Mouse (Mus musculus) hindbrain, embryonic 12.5 days (tissue): ENCODE results near the gene Tmem129. TPM values are rescaled to one million over a fixed set of nuclear protein-coding genes. Genes with fewer than 3 reads are reported as not detected.

Source experiments
- ATAC-seq: fragments of 200-750 bp; cut with Nextera tagmentation; 2 replicates; pipeline ENCODE4 v1.8.0; 2017; ENCODE audit warnings: moderate TSS enrichment; ENCODE audit not compliant: low FRiP score
- H3K27ac ChIP-seq: fragments of 300-500 bp; sonication (generic); 2 replicates; pipeline ENCODE4 v1.5.1; 2016; ENCODE audit warnings: mild to moderate bottlenecking
- H3K27me3 ChIP-seq: fragments of 300-500 bp; sonication (generic); 2 replicates; pipeline ENCODE4 v1.6.1; 2016; ENCODE audit warnings: mild to moderate bottlenecking
- H3K36me3 ChIP-seq: fragments of 300-500 bp; sonication (generic); 2 replicates; pipeline ENCODE4 v1.6.1; 2016; ENCODE audit warnings: mild to moderate bottlenecking
- H3K4me1 ChIP-seq: fragments of 300-500 bp; sonication (generic); 2 replicates; pipeline ENCODE4 v1.6.1; 2016
- H3K4me2 ChIP-seq: fragments of 300-500 bp; sonication (generic); replicated peaks from 2 replicates; pipeline ENCODE4 v1.6.1; 2016; ENCODE audit warnings: mild to moderate bottlenecking
- H3K4me3 ChIP-seq: fragments of 300-500 bp; sonication (generic); 2 replicates; pipeline ENCODE4 v1.5.1; 2016; ENCODE audit warnings: mild to moderate bottlenecking
- H3K9ac ChIP-seq: fragments of 300-500 bp; sonication (generic); 2 replicates; pipeline ENCODE4 v1.6.1; 2016; ENCODE audit warnings: mild to moderate bottlenecking, moderate library complexity
- H3K9me3 ChIP-seq: fragments of 300-500 bp; sonication (generic); replicated peaks from 2 replicates; pipeline ENCODE4 v1.6.1; 2016; ENCODE audit warnings: mild to moderate bottlenecking
- WGBS: fragments of 180-500 bp; shearing (Covaris S2); methylation state at CpG from one replicate; pipeline ENCODE4 v1.1.7; 2016; 5-methylcytosine and 5-hydroxymethylcytosine counted together
- polyA plus RNA-seq: library from polyadenylated mRNA; unstranded; fragments of >200 nt; fragmentation: Nextera tagmentation; extraction: Ambion mirVana; gene quantifications from 2 replicates; pipeline ENCODE4 v1.2.1, GENCODE M21; 2016

The Tmem129 gene
- polyA plus RNA-seq, 1 experiment from 2014 or later = 33.8 TPM

GRCm38 (mm10) chr5:33696430-33696829 is 38.2 kb upstream of the Tmem129 start:
- 45% methylated on average over 5 of the region's 5 CpGs for WGBS

GRCm38 (mm10) chr5:33695718-33696121 is 37.5 kb upstream of the Tmem129 start:
- peaks cover 74% of the 10 kb centered on the region for H3K4me1 ChIP-seq
- H3K9me3 ChIP-seq = no peaks in the 10 kb centered on the region
- H3K4me3 ChIP-seq = peak overlapping the region; percentile 37
- WGBS = 2% methylated on average over 24 of the region's 24 CpGs
- H3K27ac ChIP-seq = peak overlapping the region; percentile 76
- no peaks in the 10 kb centered on the region for H3K36me3 ChIP-seq
- peak; percentile 18; the same call in 1 of the 2 replicates for ATAC-seq
- peak overlapping the region; percentile 61 for H3K9ac ChIP-seq
- peak overlapping the region; percentile 66 for H3K4me2 ChIP-seq
- H3K27me3 ChIP-seq = peaks cover 85% of the 10 kb centered on the region

More at GRCm38 (mm10) chr5:33696430-33696829, 38.2 kb upstream of the Tmem129 start:
- no peak for ATAC-seq
- H3K27me3 ChIP-seq = peaks cover 89% of the 10 kb centered on the region
- no peak overlapping the region for H3K4me3 ChIP-seq
- peak overlapping the region; percentile 66 for H3K4me2 ChIP-seq
- H3K9me3 ChIP-seq = no peaks in the 10 kb centered on the region
- no peak overlapping the region for H3K27ac ChIP-seq
- no peaks in the 10 kb centered on the region for H3K36me3 ChIP-seq
- H3K4me1 ChIP-seq = peaks cover 74% of the 10 kb centered on the region
- no peak overlapping the region for H3K9ac ChIP-seq

- peak overlapping the region; percentile 61 for H3K9ac ChIP-seq
- no peaks in the 10 kb centered on the region for H3K36me3 ChIP-seq
- H3K27me3 ChIP-seq = peaks cover 85% of the 10 kb centered on the region
- H3K27ac ChIP-seq = peak overlapping the region; percentile 76
- no peaks in the 10 kb centered on the region for H3K9me3 ChIP-seq
- peak; percentile 76 for ATAC-seq
- 1% methylated on average over 66 of the region's 71 CpGs for WGBS
- peak overlapping the region; percentile 37 for H3K4me3 ChIP-seq
- H3K4me2 ChIP-seq = peak overlapping the region; percentile 66
- H3K4me1 ChIP-seq = peaks cover 74% of the 10 kb centered on the region
Measured at GRCm38 (mm10) chr5:33694848-33695717, 36.9 kb upstream of the Tmem129 start.

- H3K27me3 ChIP-seq = peaks cover 85% of the 10 kb centered on the region
- peaks cover 74% of the 10 kb centered on the region for H3K4me1 ChIP-seq
- no peak overlapping the region for H3K9ac ChIP-seq
- peak overlapping the region; percentile 19; the same call in 1 of the 2 replicates for H3K27ac ChIP-seq
- ATAC-seq = no peak
- no peak overlapping the region for H3K4me2 ChIP-seq
- H3K4me3 ChIP-seq = no peak overlapping the region
- H3K9me3 ChIP-seq = no peaks in the 10 kb centered on the region
- 33% methylated on average over 9 of the region's 9 CpGs for WGBS
- H3K36me3 ChIP-seq = no peaks in the 10 kb centered on the region
Measured at GRCm38 (mm10) chr5:33694461-33694847, 36.2 kb upstream of the Tmem129 start.

GRCm38 (mm10) chr5:33692393-33692792 is 34.2 kb upstream of the Tmem129 start:
- 2% methylated on average over 24 of the region's 24 CpGs for WGBS
- Histone ChIP-seq H3K9me3 (no peaks in the 10 kb centered on the region), H3K36me3 (no peaks in the 10 kb centered on the region), H3K4me3 (peak overlapping the region; percentile 6; the same call in 1 of the 2 replicates), H3K27me3 (peaks cover 75% of the 10 kb centered on the region), H3K27ac (peak overlapping the region; percentile 72), H3K4me2 (peak overlapping the region; percentile 32), H3K4me1 (peaks cover 78% of the 10 kb centered on the region), H3K9ac (no peak overlapping the region; the same call in 1 of the 2 replicates)
- ATAC-seq = no peak

GRCm38 (mm10) chr5:33689852-33690645 is 31.8 kb upstream of the Tmem129 start:
- Histone ChIP-seq H3K27me3 (peaks cover 72% of the 10 kb centered on the region), H3K9ac (no peak overlapping the region), H3K4me2 (peak overlapping the region; percentile 37), H3K4me3 (no peak overlapping the region), H3K36me3 (no peaks in the 10 kb centered on the region), H3K4me1 (peaks cover 54% of the 10 kb centered on the region), H3K27ac (peak overlapping the region; percentile 80), H3K9me3 (no peaks in the 10 kb centered on the region)
- WGBS = 61% methylated on average over 11 of the region's 11 CpGs
- ATAC-seq = no peak; the same call in 1 of the 2 replicates

GRCm38 (mm10) chr5:33689221-33689844 is 31.1 kb upstream of the Tmem129 start:
- Histone ChIP-seq H3K9me3 (no peaks in the 10 kb centered on the region), H3K4me1 (peaks cover 50% of the 10 kb centered on the region), H3K4me2 (peak overlapping the region; percentile 37), H3K27me3 (peaks cover 71% of the 10 kb centered on the region), H3K27ac (peak overlapping the region; percentile 80), H3K9ac (0 out of 2 replicates have a peak overlapping the region, but pooled peaks have one; percentile 41), H3K4me3 (0 out of 2 replicates have a peak overlapping the region, but pooled peaks have one; percentile 2), H3K36me3 (no peaks in the 10 kb centered on the region)
- WGBS = 23% methylated on average over 20 of the region's 20 CpGs
- peak; percentile 93 for ATAC-seq

- WGBS = 45% methylated on average over 14 of the region's 14 CpGs
- H3K9me3 ChIP-seq = no peaks in the 10 kb centered on the region
- H3K27me3 ChIP-seq = peaks cover 63% of the 10 kb centered on the region
- peak; percentile 1; the same call in 1 of the 2 replicates for ATAC-seq
- H3K4me1 ChIP-seq = peaks cover 48% of the 10 kb centered on the region
- no peak overlapping the region for H3K4me3 ChIP-seq
- H3K27ac ChIP-seq = peak overlapping the region; percentile 80
- H3K4me2 ChIP-seq = peak overlapping the region; percentile 37
- 0 out of 2 replicates have a peak overlapping the region, but pooled peaks have one; percentile 41 for H3K9ac ChIP-seq
- H3K36me3 ChIP-seq = no peaks in the 10 kb centered on the region
Measured at GRCm38 (mm10) chr5:33688278-33689220, 30.3 kb upstream of the Tmem129 start.

GRCm38 (mm10) chr5:33687142-33687541 is 28.9 kb upstream of the Tmem129 start:
- WGBS = 70% methylated on average over 4 of the region's 4 CpGs
- H3K4me1 ChIP-seq = peaks cover 38% of the 10 kb centered on the region

GRCm38 (mm10) chr5:33684932-33685331 is 26.7 kb upstream of the Tmem129 start:
- peaks cover 23% of the 10 kb centered on the region for H3K4me1 ChIP-seq
- no peak overlapping the region for H3K4me2 ChIP-seq
- 87% methylated on average over 4 of the region's 4 CpGs for WGBS
- ATAC-seq = no peak
- peaks cover 38% of the 10 kb centered on the region for H3K27me3 ChIP-seq
- H3K36me3 ChIP-seq = no peaks in the 10 kb centered on the region
- no peak overlapping the region for H3K27ac ChIP-seq
- H3K4me3 ChIP-seq = no peak overlapping the region
- no peak overlapping the region for H3K9ac ChIP-seq
- H3K9me3 ChIP-seq = no peaks in the 10 kb centered on the region

More at GRCm38 (mm10) chr5:33687142-33687541, 28.9 kb upstream of the Tmem129 start:
- Histone ChIP-seq H3K9me3 (no peaks in the 10 kb centered on the region), H3K27me3 (peaks cover 53% of the 10 kb centered on the region), H3K4me2 (no peak overlapping the region), H3K27ac (no peak overlapping the region), H3K36me3 (no peaks in the 10 kb centered on the region), H3K9ac (no peak overlapping the region), H3K4me3 (no peak overlapping the region)
- ATAC-seq = no peak
